Mouse (Mus musculus) spleen, adult 2 months (tissue): ENCODE data around the gene Slc16a7. TPM values are rescaled to one million over a fixed set of nuclear protein-coding genes. Genes with fewer than 3 reads are reported as not detected.

Experiments
- DNase-seq, 2 experiments: peaks; one replicate each; pipeline versions ENCODE4 v3.0.0 to v3.0.0-alpha.2; 2012 to 2021; ENCODE audit warnings: low spot score in 2 of 2, low read depth in 1 of 2
- H3K27ac ChIP-seq: fragments of 200-500 bp; 2 replicates; pipeline ENCODE4 v1.5.1; 2012; ENCODE audit warnings: low read length, inconsistent platforms; ENCODE audit not compliant: insufficient read depth
- H3K27me3 ChIP-seq: fragments of 200-500 bp; 2 replicates; pipeline ENCODE4 v1.6.1; 2012; ENCODE audit warnings: mild to moderate bottlenecking, moderate library complexity, low read length, inconsistent platforms; ENCODE audit not compliant: control insufficient read depth, insufficient read depth
- H3K36me3 ChIP-seq: fragments of 200-500 bp; 2 replicates; pipeline ENCODE4 v1.6.1; 2012; ENCODE audit warnings: mild to moderate bottlenecking, low read length, inconsistent platforms; ENCODE audit not compliant: control insufficient read depth, insufficient read depth
- H3K4me1 ChIP-seq: fragments of 200-500 bp; 2 replicates; pipeline ENCODE4 v1.6.1; 2011; ENCODE audit warnings: inconsistent platforms; ENCODE audit not compliant: control insufficient read depth, insufficient read depth, insufficient read length
- H3K4me3 ChIP-seq: fragments of 200-500 bp; 2 replicates; pipeline ENCODE4 v1.5.1; 2011; ENCODE audit warnings: mild to moderate bottlenecking, inconsistent platforms; ENCODE audit not compliant: insufficient read depth, insufficient read length; ENCODE audit errors: extremely low read depth
- CTCF ChIP-seq: fragments of 200-500 bp; IDR thresholded peaks from 2 replicates; pipeline ENCODE4 v1.5.1; 2011; ENCODE audit warnings: mild to moderate bottlenecking, inconsistent platforms; ENCODE audit not compliant: insufficient read depth, insufficient read length, insufficient replicate concordance; ENCODE audit errors: extremely low read depth
- POLR2A ChIP-seq: fragments of 200-500 bp; IDR thresholded peaks from 2 replicates; pipeline ENCODE4 v1.6.1; 2011; ENCODE audit warnings: low read depth, low read length, inconsistent platforms
- WGBS: fragments of 180-500 bp; shearing (Covaris S2); methylation state at CpG from one replicate; pipeline ENCODE4 v1.1.7; 2018; 5-methylcytosine and 5-hydroxymethylcytosine counted together
- polyA plus RNA-seq: library from polyadenylated mRNA; depleted of rRNA; stranded (reverse); fragments of >200 nt; gene quantifications from 2 replicates; pipeline ENCODE4 v1.2.3, GENCODE M21; 2012

The Slc16a7 gene
- polyA plus RNA-seq, 1 experiment, result 3.8 TPM

DNA sequence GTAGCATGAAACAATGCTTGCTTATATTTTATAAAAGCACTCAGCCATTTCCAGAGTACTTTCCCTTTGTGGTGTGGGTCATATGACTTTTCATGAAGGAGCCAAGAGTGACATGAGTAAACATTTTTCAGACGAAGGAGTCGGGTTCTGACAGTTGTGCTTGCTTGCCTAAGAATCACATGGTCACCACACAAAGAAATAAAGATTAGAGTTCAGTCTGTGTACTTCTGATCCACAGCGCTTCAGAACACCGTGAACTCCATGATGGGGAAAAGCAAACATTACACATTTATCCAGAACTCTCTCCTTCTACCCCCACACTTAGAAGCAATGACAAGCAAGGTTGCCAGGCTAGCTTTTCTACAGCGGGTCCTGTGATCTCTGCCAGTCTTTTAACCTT, 119.0 kb downstream of the Slc16a7 start:
- H3K27me3 ChIP-seq, result no peaks in the 10 kb centered on the region
- no peaks in the 10 kb centered on the region for H3K4me1 ChIP-seq
- no peak overlapping the region for H3K4me3 ChIP-seq
- no peaks in the 10 kb centered on the region for H3K36me3 ChIP-seq
- 55% methylated on average over 5 of the region's 5 CpGs for WGBS
- no peak for DNase-seq
- H3K27ac ChIP-seq, result no peak overlapping the region
- TF ChIP-seq CTCF, result no peak
- TF ChIP-seq POLR2A, result no peak

DNA sequence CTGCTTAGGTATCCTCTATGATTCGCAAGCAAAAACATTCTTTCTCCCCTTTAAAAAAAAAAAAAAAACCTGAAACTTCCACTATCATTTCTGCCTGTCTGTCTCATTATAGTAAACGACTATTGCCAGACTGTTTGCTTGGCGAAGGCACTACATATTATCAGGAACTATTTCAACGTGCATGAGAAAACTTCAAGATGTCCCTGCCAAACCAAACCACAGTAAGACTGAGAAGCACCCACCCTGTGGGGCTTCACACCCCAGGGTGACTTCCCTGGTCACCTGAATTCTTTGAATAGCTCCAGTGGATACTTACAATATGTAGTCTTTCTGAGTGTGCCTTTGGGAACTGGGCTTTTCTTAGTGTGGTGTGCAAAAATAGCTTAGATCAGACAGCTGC, 122.9 kb downstream of the Slc16a7 start:
- no peaks in the 10 kb centered on the region for H3K4me1 ChIP-seq
- H3K36me3 ChIP-seq, result no peaks in the 10 kb centered on the region
- no peak for DNase-seq
- TF ChIP-seq CTCF (no peak), POLR2A (no peak)
- no peaks in the 10 kb centered on the region for H3K27me3 ChIP-seq
- 60% methylated on average over 4 of the region's 4 CpGs for WGBS
- H3K4me3 ChIP-seq, result no peak overlapping the region
- H3K27ac ChIP-seq, result no peak overlapping the region

DNA sequence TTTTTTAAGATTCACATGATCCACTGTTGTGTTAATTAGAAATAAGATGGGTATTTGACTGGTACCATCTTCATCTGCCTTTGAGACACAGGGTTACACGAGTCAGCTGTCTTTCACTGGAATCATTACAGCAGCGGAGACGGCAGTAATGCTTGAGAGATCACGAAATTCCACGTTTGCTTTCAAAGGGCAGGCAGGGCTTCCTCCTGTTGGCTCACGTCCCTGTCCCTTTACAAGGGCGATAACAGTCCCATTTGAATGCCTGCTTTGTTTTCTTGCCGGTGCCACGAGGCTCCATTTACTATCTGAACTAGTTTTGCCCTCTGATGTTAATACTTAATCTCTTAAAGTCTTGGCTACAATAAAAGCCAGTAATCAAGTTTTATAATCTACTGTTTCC, 123.4 kb downstream of the Slc16a7 start:
- TF ChIP-seq CTCF (no peak), POLR2A (no peak)
- no peak for DNase-seq
- no peaks in the 10 kb centered on the region for H3K27me3 ChIP-seq
- H3K36me3 ChIP-seq, result no peaks in the 10 kb centered on the region
- no peak overlapping the region for H3K27ac ChIP-seq
- 81% methylated on average over 9 of the region's 9 CpGs for WGBS
- H3K4me1 ChIP-seq, result no peaks in the 10 kb centered on the region
- H3K4me3 ChIP-seq, result no peak overlapping the region

DNA sequence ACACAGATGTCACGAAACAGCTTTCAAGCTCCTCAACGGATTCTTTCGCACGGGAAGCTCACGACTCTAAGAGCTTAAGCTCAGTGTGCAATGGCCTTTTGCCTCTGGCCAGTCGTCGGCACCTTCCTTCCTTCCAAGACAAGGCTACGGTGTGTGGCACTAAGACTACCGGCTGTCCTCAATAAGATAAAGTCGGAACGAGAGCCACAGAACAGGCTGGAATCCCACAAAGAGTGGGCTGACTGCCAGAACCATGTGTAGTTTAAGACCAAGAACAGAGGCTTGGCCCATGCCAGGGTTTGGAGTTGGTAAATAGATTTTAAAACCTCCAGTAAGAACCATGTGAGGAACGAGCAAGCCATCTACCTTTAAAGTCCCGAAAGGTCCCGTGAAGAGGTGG, 123.8 kb downstream of the Slc16a7 start:
- DNase-seq, result no peak
- Histone ChIP-seq H3K27me3 (no peaks in the 10 kb centered on the region), H3K27ac (no peak overlapping the region), H3K4me3 (no peak overlapping the region), H3K36me3 (no peaks in the 10 kb centered on the region), H3K4me1 (no peaks in the 10 kb centered on the region)
- 51% methylated on average over 14 of the region's 14 CpGs for WGBS
- TF ChIP-seq CTCF, result no peak
- no peak for TF ChIP-seq POLR2A

DNA sequence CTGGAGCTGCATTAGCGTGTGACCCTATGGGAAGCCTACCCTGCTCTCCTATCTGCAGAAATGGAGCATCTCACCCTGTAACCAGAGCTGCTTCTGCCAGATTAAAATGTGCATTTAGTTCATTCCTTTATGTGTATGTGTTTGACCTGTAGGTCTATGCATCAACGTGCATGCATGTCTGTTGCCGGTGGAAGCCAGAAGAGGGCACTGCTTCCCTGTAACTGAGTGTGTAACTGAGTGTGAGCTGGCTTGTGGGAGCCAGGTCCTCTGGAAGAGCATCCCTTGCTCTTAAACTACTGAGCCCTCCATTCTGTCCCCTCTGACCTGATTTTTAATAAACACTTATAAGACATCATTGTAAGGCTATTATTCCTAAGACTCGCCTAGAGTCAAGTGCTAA, 124.3 kb downstream of the Slc16a7 start:
- TF ChIP-seq POLR2A (no peak), CTCF (peak; percentile 51; the same call in 1 of the 2 replicates)

DNA sequence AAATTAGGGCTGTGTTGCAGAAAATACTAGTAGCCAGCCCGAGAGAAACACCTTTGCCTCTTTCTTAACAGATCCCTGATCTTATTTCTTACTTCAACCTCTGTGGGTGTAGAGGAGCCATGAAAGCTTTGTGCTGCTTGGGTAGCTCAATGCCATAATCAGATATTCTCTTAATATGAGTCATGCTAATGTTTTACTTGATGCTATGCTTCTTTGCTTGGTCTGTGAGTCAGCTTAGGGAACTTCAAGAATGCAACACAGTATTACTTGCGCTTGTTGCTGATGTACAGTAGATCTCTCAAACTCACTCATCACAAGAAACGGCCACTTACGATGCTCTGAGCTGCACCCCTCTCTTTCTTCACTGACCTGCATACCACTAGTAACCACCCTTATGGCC, 133.4 kb downstream of the Slc16a7 start:
- H3K27me3 ChIP-seq, result no peaks in the 10 kb centered on the region
- no peak overlapping the region for H3K27ac ChIP-seq
- H3K36me3 ChIP-seq, result no peaks in the 10 kb centered on the region
- H3K4me1 ChIP-seq, result no peaks in the 10 kb centered on the region
- TF ChIP-seq CTCF (no peak), POLR2A (no peak)
- WGBS, result 93% methylated on average over 4 of the region's 4 CpGs
- no peak overlapping the region for H3K4me3 ChIP-seq
- DNase-seq, result no peak

More for the DNA sequence above, 124.3 kb downstream of the Slc16a7 start:
- H3K36me3 ChIP-seq, result no peaks in the 10 kb centered on the region
- peak in 1 of 2 experiments; percentile 43 for DNase-seq
- H3K27ac ChIP-seq, result no peak overlapping the region
- no peaks in the 10 kb centered on the region for H3K4me1 ChIP-seq
- WGBS, result 47% methylated on average over 4 of the region's 4 CpGs
- no peak overlapping the region for H3K4me3 ChIP-seq
- H3K27me3 ChIP-seq, result no peaks in the 10 kb centered on the region

DNA sequence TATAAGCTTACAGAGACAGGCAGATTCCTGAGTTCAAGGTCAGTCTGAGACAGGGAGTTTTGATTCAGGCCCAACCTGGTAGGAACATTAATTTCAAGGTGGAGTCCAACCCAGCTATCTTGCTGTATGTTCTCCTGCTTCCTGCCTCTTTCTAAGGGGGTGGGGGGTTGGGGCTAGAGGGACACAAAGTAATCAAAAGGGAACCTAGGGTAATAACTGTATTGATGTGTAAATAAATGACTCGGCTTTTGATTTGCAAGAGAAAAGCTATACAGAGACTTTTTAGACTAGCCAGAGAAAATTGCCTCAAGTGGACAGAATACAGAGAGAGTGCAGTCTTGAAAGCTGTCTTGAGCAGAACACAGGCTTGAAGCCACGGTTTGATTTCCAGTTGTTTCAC, 174.7 kb downstream of the Slc16a7 start:
- TF ChIP-seq CTCF, result no peak
- no peak for TF ChIP-seq POLR2A
- H3K36me3 ChIP-seq, result no peaks in the 10 kb centered on the region
- WGBS, result 84% methylated on average over 2 of the region's 2 CpGs
- no peak for DNase-seq
- no peak overlapping the region for H3K4me3 ChIP-seq
- no peaks in the 10 kb centered on the region for H3K27me3 ChIP-seq
- no peak overlapping the region for H3K27ac ChIP-seq
- no peaks in the 10 kb centered on the region for H3K4me1 ChIP-seq
